Mouse (Mus musculus) ES-E14 (cell line): ENCODE measurements around the gene Scrn1. TPM values are rescaled to one million over a fixed set of nuclear protein-coding genes. Genes with fewer than 3 reads are reported as not detected.

ENCODE experiments used
- DNase-seq: peaks from one replicate; pipeline ENCODE4 v3.0.0-alpha.2; 2013; ENCODE audit warnings: low read depth, low spot score
- H3K27ac ChIP-seq: 2 replicates; pipeline ENCODE4 v1.5.1; 2012; ENCODE audit warnings: low read depth, mild to moderate bottlenecking, low read length, moderate library complexity, mixed read lengths; ENCODE audit not compliant: poor library complexity, insufficient read depth, severe bottlenecking
- H3K36me3 ChIP-seq: 2 replicates; pipeline ENCODE4 v1.6.1; 2012; ENCODE audit warnings: mild to moderate bottlenecking, low read length, moderate library complexity, mixed read lengths; ENCODE audit not compliant: control insufficient read depth, poor library complexity, insufficient read depth, severe bottlenecking
- H3K4me1 ChIP-seq, 2 experiments: fragments of 150-350 bp in 1 of 2; sonication (generic) in 1 of 2; 2 replicates each; pipeline ENCODE4 v1.6.1; 2012; ENCODE audit warnings: low read length in 2 of 2, mild to moderate bottlenecking in 1 of 2, mixed read lengths in 1 of 2; ENCODE audit not compliant: control insufficient read depth in 2 of 2, insufficient read depth in 2 of 2, poor library complexity in 1 of 2
- H3K4me3 ChIP-seq, 2 experiments: fragments of 150-350 bp in 1 of 2; sonication (generic) in 1 of 2; 2 replicates each; pipeline ENCODE4 v1.5.1; 2012; ENCODE audit warnings: low read length in 2 of 2, low read depth in 1 of 2, mild to moderate bottlenecking in 1 of 2, mixed read lengths in 1 of 2; ENCODE audit not compliant: insufficient read depth in 1 of 2, poor library complexity in 1 of 2, severe bottlenecking in 1 of 2
- H3K9ac ChIP-seq: 2 replicates; pipeline ENCODE4 v1.6.1; 2012; ENCODE audit warnings: low read depth, mild to moderate bottlenecking, low read length, mixed read lengths; ENCODE audit not compliant: poor library complexity, insufficient read depth, severe bottlenecking
- H3K9me3 ChIP-seq: fragments of 150-350 bp; sonication (generic); 2 replicates; pipeline ENCODE4 v1.6.1; 2012; ENCODE audit warnings: low read depth, mild to moderate bottlenecking, low read length; ENCODE audit not compliant: control insufficient read depth, insufficient read depth
- CHD2 ChIP-seq: IDR thresholded peaks from 2 replicates; pipeline ENCODE4 v1.6.1; 2014; ENCODE audit warnings: mild to moderate bottlenecking, low read depth, low read length, inconsistent platforms
- HCFC1 ChIP-seq: IDR thresholded peaks from 2 replicates; pipeline ENCODE4 v1.6.1; 2012; ENCODE audit warnings: low read length, inconsistent platforms, borderline replicate concordance; ENCODE audit not compliant: insufficient read depth
- MAFK ChIP-seq: IDR thresholded peaks from 2 replicates; pipeline ENCODE4 v1.6.1; 2014; ENCODE audit warnings: mild to moderate bottlenecking, low read depth, low read length, inconsistent platforms; ENCODE audit not compliant: insufficient read depth
- ZC3H11A ChIP-seq: IDR thresholded peaks from 2 replicates; pipeline ENCODE4 v1.6.1; 2012; ENCODE audit warnings: low read depth, mild to moderate bottlenecking, inconsistent platforms, low read length, borderline replicate concordance
- ZNF384 ChIP-seq: IDR thresholded peaks from 2 replicates; pipeline ENCODE4 v1.6.1; 2012; ENCODE audit warnings: low read depth, low read length, inconsistent platforms
- in situ Hi-C, 2 experiments: fragments of 600-800 bp; cut with MboI; formaldehyde crosslinking; loops; one replicate each; pipeline ENCODE4 v1.15.1; 2025; ENCODE audit warnings: low sequenced_read_pairs in 2 of 2, inconsistent platforms in 1 of 2; ENCODE audit not compliant: unreplicated experiment in 2 of 2
- total RNA-seq: library from RNA; depleted of rRNA; stranded (reverse); fragments of 300-350 nt; gene quantifications from 2 replicates; pipeline ENCODE4 v1.2.3, GENCODE M21; 2012; rRNA removed

Gene Scrn1
- total RNA-seq, 1 experiment, result 8.9 TPM

DNA sequence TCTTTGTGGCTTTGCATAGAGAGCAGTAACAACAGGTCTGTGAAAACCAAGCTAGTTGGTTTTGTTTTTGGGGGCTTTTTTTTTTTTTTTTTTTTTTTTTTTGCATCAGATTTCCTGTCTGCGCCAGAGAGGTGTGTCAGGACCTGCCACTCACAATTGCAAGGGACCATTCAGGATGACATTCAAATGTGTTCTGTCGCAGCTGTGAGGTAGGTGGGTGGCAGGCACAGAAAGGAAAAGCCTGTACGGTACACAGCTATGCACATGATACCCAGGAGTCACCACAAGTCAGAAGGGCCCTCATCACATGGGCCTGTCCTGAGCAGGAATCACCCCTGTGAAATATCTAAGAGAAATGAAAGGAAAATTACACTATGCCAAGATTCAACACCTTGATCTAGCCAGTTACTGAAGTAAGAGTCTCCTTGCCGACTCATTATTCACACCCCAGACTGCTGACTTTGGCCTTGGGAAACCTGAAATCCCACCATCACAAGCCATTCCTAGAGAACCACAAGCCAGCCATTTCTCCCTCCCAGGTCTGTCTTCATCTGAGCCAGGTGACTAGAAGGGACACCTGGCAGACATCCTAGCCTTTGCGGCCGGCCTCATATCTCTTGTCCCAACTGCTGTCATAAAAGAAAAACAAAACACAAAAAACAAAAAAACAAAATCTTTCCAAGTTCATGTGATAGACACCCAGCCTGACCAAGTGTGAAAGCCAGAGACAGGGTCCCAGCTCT, 105.9 kb downstream of the Scrn1 start:
- no peak overlapping the region for H3K4me3 ChIP-seq
- H3K9me3 ChIP-seq, result no peaks in the 10 kb centered on the region
- in situ Hi-C loops, result no loop called here
- no peaks in the 10 kb centered on the region for H3K4me1 ChIP-seq
- H3K9ac ChIP-seq, result no peak overlapping the region
- DNase-seq, result no peak
- no peaks in the 10 kb centered on the region for H3K36me3 ChIP-seq
- no peak overlapping the region for H3K27ac ChIP-seq
- TF ChIP-seq ZNF384, result no peak
- no peak for TF ChIP-seq HCFC1
- TF ChIP-seq MAFK, result no peak
- no peak for TF ChIP-seq ZC3H11A
- TF ChIP-seq CHD2, result no peak

DNA sequence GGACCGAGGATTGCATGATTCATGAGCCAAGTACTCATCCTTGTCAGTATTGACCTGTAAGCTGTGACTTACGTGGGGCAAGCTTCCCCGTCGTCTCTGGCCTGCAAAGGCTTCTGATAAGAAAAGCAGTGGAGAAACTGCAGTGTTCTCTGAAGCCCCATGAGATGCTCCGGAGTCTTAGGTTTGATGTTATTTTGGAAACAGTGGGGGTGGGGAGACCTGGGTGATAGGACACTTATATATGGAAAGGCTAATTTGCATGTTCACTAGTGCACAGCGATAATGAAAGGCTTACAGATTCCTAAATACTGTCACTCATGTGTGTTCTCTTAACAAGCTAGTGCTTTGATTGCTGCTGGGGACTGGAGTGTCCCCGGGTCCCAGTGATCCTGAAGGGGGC, 106.6 kb downstream of the Scrn1 start:
- Histone ChIP-seq H3K9ac (no peak overlapping the region), H3K4me3 (no peak overlapping the region), H3K9me3 (no peaks in the 10 kb centered on the region), H3K27ac (no peak overlapping the region), H3K36me3 (no peaks in the 10 kb centered on the region), H3K4me1 (no peaks in the 10 kb centered on the region)
- in situ Hi-C loops, result no loop called here
- no peak for TF ChIP-seq ZNF384
- no peak for TF ChIP-seq CHD2
- no peak for TF ChIP-seq MAFK
- no peak for TF ChIP-seq HCFC1
- TF ChIP-seq ZC3H11A, result no peak
- DNase-seq, result no peak

Other genes with a start within 250 kb of the Scrn1 start
- gene Prr15, start 240.7 kb downstream of the Scrn1 start, total RNA-seq, result 0.32 and 0.36 TPM in 2 replicates
- gene Wipf3, start 136.9 kb downstream of the Scrn1 start, total RNA-seq, result 1.4 and 2.1 TPM in 2 replicates
- gene Plekha8, start 28.6 kb upstream of the Scrn1 start, total RNA-seq, result 19.1 and 19.4 TPM in 2 replicates
- gene Fkbp14, start 30.8 kb upstream of the Scrn1 start, total RNA-seq, result 7.5 and 7.6 TPM in 2 replicates
- 4.2 and 6.4 TPM in 2 replicates for gene Mturn, start 115.1 kb upstream of the Scrn1 start, total RNA-seq